Mouse (Mus musculus) layer of hippocampus, adult 18-20 months (tissue): ENCODE data around the gene Vmn1r17. TPM values are rescaled to one million over a fixed set of nuclear protein-coding genes. Genes with fewer than 3 reads are reported as not detected.
"Not testable (repeated sequence)": the region's sequence is repeated elsewhere in the genome, so short reads cannot be mapped to it uniquely, and the experiment has no call there.

Source experiments
- DNase-seq, 2 experiments: peaks; one replicate each; pipeline ENCODE4 v3.0.0; 2022; ENCODE audit warnings: low spot score in 2 of 2
- long read RNA-seq: library from polyadenylated mRNA; stranded (forward); transcript quantifications from one replicate; pipeline ENCODE4 v2.0.0, GENCODE M21; 2021
- total RNA-seq, 2 experiments: library from RNA; stranded (reverse); gene quantifications; 2 replicates each; pipeline ENCODE4 v1.2.3; 2021

Gene Vmn1r17
- total RNA-seq = not detected
- long read RNA-seq = 0 reads

GRCm38 (mm10) chr6:57363627-57364026 lies at the start of gene Vmn1r17:
Gene Vmn1r17 (minus strand): TSS chr6:57363727.
- DNase-seq = no peak

- DNase-seq = not testable (repeated sequence)
Measured at GRCm38 (mm10) chr6:57403480-57403879, 40.0 kb upstream of the Vmn1r17 start, which contains the start of gene Vmn1r19. Gene Vmn1r19 (plus strand): TSS chr6:57403780.

GRCm38 (mm10) chr6:57395683-57396082 lies 32.2 kb upstream of the Vmn1r17 start, which contains the start of gene Vmn1r18:
Gene Vmn1r18 (minus strand): TSS chr6:57395783.
- DNase-seq = no peak

DNA sequence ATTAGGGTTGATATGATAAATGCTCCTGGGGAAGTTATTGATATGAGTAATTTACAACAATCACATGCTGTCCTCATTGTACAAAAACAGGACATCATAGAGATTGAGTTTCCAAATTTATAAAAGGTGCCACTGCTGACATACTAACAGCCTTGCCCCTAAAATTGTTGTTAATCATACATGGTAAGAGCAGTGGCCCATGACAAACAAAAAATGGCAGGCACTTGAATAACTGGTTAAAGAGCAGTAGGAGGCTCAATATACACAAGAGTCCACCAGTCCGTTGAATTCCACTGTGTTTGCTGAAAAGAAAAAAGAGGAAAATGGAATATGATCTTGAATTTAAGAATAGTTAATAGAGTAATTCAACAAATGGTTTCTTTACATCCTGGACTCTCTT lies 4.0 kb upstream of the Vmn1r17 start:
- no peak for DNase-seq

DNA sequence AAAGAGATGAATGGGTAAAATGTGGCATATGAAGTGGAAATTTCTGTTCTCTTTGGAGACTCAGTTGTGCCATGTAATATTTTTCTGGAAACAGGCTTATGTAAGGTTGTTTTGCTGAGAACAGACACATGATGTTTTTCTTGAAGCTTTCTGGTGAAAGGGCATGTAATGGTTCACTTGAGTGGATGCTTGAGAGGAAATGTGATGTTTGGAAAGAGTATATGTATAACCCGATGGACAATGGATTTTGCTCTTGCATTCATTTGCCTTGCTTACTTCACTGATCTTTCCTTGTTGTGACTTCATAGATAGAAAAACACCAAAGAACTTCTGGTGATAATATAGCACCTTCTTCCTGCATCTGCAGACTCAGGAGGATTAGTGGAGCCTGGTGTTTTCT lies 2.3 kb upstream of the Vmn1r17 start:
- DNase-seq = not testable (repeated sequence)

- DNase-seq = no peak
Measured at GRCm38 (mm10) chr6:57356864-57357263, 6.7 kb downstream of the Vmn1r17 start.

GRCm38 (mm10) chr6:57329394-57329793 lies 34.1 kb downstream of the Vmn1r17 start, which contains the start of gene Vmn1r16:
Gene Vmn1r16 (minus strand): TSS chr6:57329494.
- DNase-seq = no peak

GRCm38 (mm10) chr6:57326176-57326575 lies 37.4 kb downstream of the Vmn1r17 start:
- DNase-seq = no peak

Other genes with a start within 250 kb of the Vmn1r17 start
- gene Vmn1r11, start 230.3 kb downstream of the Vmn1r17 start, total RNA-seq = not detected
- gene Vmn1r12, start 206.8 kb downstream of the Vmn1r17 start, total RNA-seq = not detected
- gene Vmn1r13, start 160.4 kb downstream of the Vmn1r17 start, total RNA-seq = not detected
- not detected for gene Vmn1r14, start 132.0 kb downstream of the Vmn1r17 start, total RNA-seq
- gene Vmn1r15, start 105.8 kb downstream of the Vmn1r17 start, total RNA-seq = not detected
- gene Vmn1r16, start 34.2 kb downstream of the Vmn1r17 start, total RNA-seq = not detected
- under 1 TPM in 1 of 2 experiments, not detected in 1; 0.03 TPM for gene Vmn1r18, start 32.1 kb upstream of the Vmn1r17 start, total RNA-seq
- not detected for gene Vmn1r19, start 40.1 kb upstream of the Vmn1r17 start, total RNA-seq
- not detected for gene Vmn1r20, start 65.2 kb upstream of the Vmn1r17 start, total RNA-seq
- 10 to 100 TPM; 73.7 to 85.4 TPM for gene Ppm1k, start 171.7 kb upstream of the Vmn1r17 start, total RNA-seq
- gene Herc6, start 217.3 kb upstream of the Vmn1r17 start, total RNA-seq = 1 to 10 TPM; 7.6 TPM